Mouse (Mus musculus) E14TG2a.4 (cell line): ENCODE data around the gene Trim67.
A peak's percentile ranks its signal among the peaks of the same experiment; 100 is the strongest.
"Not testable (repeated sequence)": the region's sequence is repeated elsewhere in the genome, so short reads cannot be mapped to it uniquely, and the experiment has no call there.

Source experiments
- H3K27me3 ChIP-seq: 2 replicates; pipeline ENCODE4 v1.6.1; 2014; ENCODE audit warnings: low read length, control low read depth; ENCODE audit not compliant: insufficient read depth
- H3K36me3 ChIP-seq: 2 replicates; pipeline ENCODE4 v1.6.1; 2014; ENCODE audit warnings: low read length, control low read depth; ENCODE audit not compliant: insufficient read depth
- H3K4me1 ChIP-seq: replicated peaks from 2 replicates; pipeline ENCODE4 v1.6.1; 2014; ENCODE audit warnings: low read depth, low read length, control low read depth
- H3K4me3 ChIP-seq: replicated peaks from 2 replicates; pipeline ENCODE4 v1.5.1; 2014; ENCODE audit warnings: mild to moderate bottlenecking, low read length
- H3K9me3 ChIP-seq: 2 replicates; pipeline ENCODE4 v1.6.1; 2014; ENCODE audit warnings: low read length, control low read depth
- CTCF ChIP-seq: conservative IDR thresholded peaks from 2 replicates; pipeline ENCODE4 v1.5.1; 2014; ENCODE audit warnings: low read length
- NANOG ChIP-seq: IDR thresholded peaks from 2 replicates; pipeline ENCODE4 v1.6.1; 2014; ENCODE audit warnings: borderline replicate concordance, low read length, mixed read lengths
- POU5F1 ChIP-seq: IDR thresholded peaks from 2 replicates; pipeline ENCODE4 v1.6.1; 2014; ENCODE audit warnings: low read length, borderline replicate concordance

The Trim67 gene

DNA sequence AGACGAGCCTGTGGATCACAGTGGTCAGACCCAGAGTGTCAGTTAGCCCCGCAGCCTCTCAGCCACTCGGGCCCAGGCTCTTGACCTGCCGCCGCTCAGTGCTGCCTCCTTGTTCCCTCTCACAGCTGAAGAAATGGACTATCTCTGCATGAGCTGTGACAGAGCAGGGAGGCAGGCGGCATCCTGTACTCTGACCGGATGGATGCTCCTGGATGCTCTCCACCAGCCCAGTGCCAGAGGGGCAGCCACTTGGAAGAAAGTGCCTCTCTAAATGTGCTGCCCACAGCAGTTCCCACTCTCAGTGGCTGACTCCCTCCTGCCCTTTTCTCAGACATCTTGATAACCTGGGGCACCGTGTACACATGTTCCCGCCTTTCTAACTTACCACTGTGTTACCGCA is 48.9 kb downstream of the Trim67 start:
- Histone ChIP-seq H3K27me3 (no peaks in the 10 kb centered on the region), H3K9me3 (no peaks in the 10 kb centered on the region), H3K4me1 (peaks cover 49% of the 10 kb centered on the region), H3K4me3 (no peak overlapping the region), H3K36me3 (peaks cover 88% of the 10 kb centered on the region)
- TF ChIP-seq POU5F1 (no peak), CTCF (no peak), NANOG (no peak)

DNA sequence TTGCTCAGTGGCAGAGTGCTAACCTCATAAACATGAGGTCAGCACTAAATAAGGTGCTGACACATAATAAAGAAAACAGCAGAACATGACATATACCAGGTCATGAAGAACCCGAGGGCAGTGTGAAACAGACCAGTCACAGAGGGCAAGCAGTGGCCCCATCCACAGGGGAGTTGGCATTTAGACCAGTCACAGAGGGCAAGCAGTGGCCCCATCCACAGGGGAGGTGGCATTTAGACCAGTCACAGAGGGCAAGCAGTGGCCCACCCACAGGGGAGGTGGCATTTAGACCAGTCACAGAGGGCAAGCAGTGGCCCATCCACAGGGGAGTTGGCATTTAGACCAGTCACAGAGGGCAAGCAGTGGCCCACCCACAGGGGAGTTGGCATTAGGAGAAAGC is 50.0 kb downstream of the Trim67 start:
- H3K27me3 ChIP-seq, H3K4me3 ChIP-seq, H3K9me3 ChIP-seq: not testable (repeated sequence)
- peaks cover 79% of the 10 kb centered on the region for H3K36me3 ChIP-seq
- peaks cover 49% of the 10 kb centered on the region for H3K4me1 ChIP-seq

DNA sequence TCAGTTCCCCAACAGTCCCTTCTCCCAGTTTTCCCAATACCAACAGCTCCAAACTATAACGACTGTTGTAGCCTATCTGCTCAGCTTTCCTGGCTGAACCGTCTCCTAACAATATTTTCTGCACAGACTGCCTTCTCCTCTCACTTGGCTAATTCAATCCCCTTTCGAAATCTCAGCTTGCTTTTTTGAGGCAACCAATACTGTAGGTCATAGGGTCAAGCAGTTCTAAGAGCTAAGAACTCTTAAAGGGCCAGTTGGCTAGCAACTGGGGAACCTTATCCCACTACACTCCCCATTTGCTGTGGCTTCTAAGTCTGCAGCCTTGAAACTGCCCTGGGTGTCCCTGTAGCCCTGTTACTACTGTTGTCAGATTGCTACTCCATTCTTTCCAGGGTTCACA is 52.2 kb downstream of the Trim67 start:
- Histone ChIP-seq H3K36me3 (peaks cover 57% of the 10 kb centered on the region), H3K27me3 (no peaks in the 10 kb centered on the region), H3K4me1 (peaks cover 40% of the 10 kb centered on the region), H3K9me3 (no peaks in the 10 kb centered on the region), H3K4me3 (no peak overlapping the region)
- TF ChIP-seq NANOG (no peak), POU5F1 (no peak), CTCF (no peak)

- TF ChIP-seq POU5F1 (no peak), NANOG (no peak), CTCF (no peak)
- Histone ChIP-seq H3K27me3 (no peaks in the 10 kb centered on the region), H3K36me3 (peaks cover 53% of the 10 kb centered on the region), H3K9me3 (no peaks in the 10 kb centered on the region), H3K4me3 (no peak overlapping the region), H3K4me1 (peaks cover 38% of the 10 kb centered on the region)
Measured at GRCm38 (mm10) chr8:124845573-124845972, 52.7 kb downstream of the Trim67 start.

GRCm38 (mm10) chr8:124853511-124853910 is 60.6 kb downstream of the Trim67 start:
- no peaks in the 10 kb centered on the region for H3K27me3 ChIP-seq
- peaks cover 38% of the 10 kb centered on the region for H3K4me1 ChIP-seq
- H3K36me3 ChIP-seq, result peaks cover 63% of the 10 kb centered on the region
- no peak overlapping the region for H3K4me3 ChIP-seq
- TF ChIP-seq CTCF, result no peak
- TF ChIP-seq NANOG, result no peak
- no peak for TF ChIP-seq POU5F1
- H3K9me3 ChIP-seq, result no peaks in the 10 kb centered on the region

- Histone ChIP-seq H3K27me3 (no peaks in the 10 kb centered on the region), H3K4me3 (no peak overlapping the region), H3K9me3 (no peaks in the 10 kb centered on the region), H3K36me3 (peaks cover 74% of the 10 kb centered on the region), H3K4me1 (peaks cover 76% of the 10 kb centered on the region)
- TF ChIP-seq CTCF, result peak; percentile 76
- no peak for TF ChIP-seq NANOG
- TF ChIP-seq POU5F1, result no peak
Measured at GRCm38 (mm10) chr8:124859466-124859865, 66.6 kb downstream of the Trim67 start.

GRCm38 (mm10) chr8:124860188-124860587 is 67.3 kb downstream of the Trim67 start:
- Histone ChIP-seq H3K27me3 (no peaks in the 10 kb centered on the region), H3K4me1 (peaks cover 76% of the 10 kb centered on the region), H3K36me3 (peaks cover 71% of the 10 kb centered on the region), H3K4me3 (no peak overlapping the region; the same call in 1 of the 2 replicates), H3K9me3 (no peaks in the 10 kb centered on the region)
- no peak for TF ChIP-seq CTCF
- no peak for TF ChIP-seq POU5F1
- TF ChIP-seq NANOG, result no peak

- Histone ChIP-seq H3K9me3 (no peaks in the 10 kb centered on the region), H3K4me3 (peak within 1 kb of the TSS; percentile 99), H3K4me1 (peaks cover 79% of the 10 kb centered on the region), H3K36me3 (peaks cover 70% of the 10 kb centered on the region), H3K27me3 (no peaks in the 10 kb centered on the region)
- TF ChIP-seq NANOG (no peak), POU5F1 (no peak), CTCF (no peak)
Measured at GRCm38 (mm10) chr8:124862321-124863162, 69.7 kb downstream of the Trim67 start, which contains the start of the genes Gnpat and 2810004N23Rik. Gnpat (plus strand) TSS chr8:124863033. 2810004N23Rik (minus strand) TSS chr8:124863120.

- Histone ChIP-seq H3K36me3 (peaks cover 65% of the 10 kb centered on the region), H3K4me1 (peaks cover 79% of the 10 kb centered on the region), H3K27me3 (no peaks in the 10 kb centered on the region), H3K4me3 (peak overlapping the region; percentile 99), H3K9me3 (no peaks in the 10 kb centered on the region)
- TF ChIP-seq NANOG, result no peak
- TF ChIP-seq POU5F1, result no peak
- TF ChIP-seq CTCF, result no peak
Measured at GRCm38 (mm10) chr8:124863163-124863677, 70.3 kb downstream of the Trim67 start.
